Mouse (Mus musculus): ENCODE results near the gene Trak1.

Gene Trak1

DNA sequence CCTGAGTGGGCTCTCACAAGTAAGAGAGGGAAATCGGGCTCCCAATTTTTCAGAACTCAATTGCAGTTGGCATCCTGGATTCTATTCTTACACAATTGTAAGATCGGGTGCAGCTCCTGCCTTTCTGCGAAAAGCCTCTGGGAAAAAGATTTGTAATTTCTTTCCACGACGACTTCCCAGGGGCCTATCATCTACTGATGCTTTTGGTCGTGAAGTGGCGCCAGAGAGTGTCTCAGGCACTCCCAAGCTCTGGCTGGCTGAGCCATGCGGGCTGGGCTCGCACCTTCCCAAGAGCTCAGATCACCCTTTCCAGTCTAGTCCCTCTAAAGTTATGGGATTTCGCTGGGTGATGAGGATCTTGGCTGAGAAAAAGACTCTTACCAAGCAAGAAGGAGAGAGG, 198.8 kb downstream of the Trak1 start:
- no peak for DNase-seq

- DNase-seq, result no peak
Observed at GRCm38 (mm10) chr9:121505346-121505745, 208.0 kb downstream of the Trak1 start.

GRCm38 (mm10) chr9:121506478-121507180, 209.3 kb downstream of the Trak1 start:
- DNase-seq, result no peak

- no peak for DNase-seq
Observed at GRCm38 (mm10) chr9:121511911-121512310, 214.6 kb downstream of the Trak1 start.

DNA sequence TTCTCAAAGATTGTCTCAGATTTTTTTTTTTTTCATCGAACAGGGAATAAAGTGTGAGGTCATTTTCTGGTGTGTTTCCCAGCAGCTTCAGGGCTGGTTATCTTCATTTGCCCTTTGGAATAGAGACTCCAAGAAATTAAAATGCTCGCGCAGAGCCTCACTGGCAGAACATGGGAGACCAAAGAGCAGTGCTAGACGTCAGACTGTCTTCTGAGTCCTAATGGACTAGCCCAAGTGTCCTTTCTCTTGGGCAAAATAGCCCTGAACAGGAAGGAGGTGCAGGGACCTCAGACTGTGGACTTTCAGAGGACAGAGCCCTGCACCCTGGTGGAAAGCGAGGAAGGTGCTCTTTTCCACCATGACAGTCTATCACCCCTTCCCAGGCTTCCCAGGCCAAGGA, 217.2 kb downstream of the Trak1 start:
- no peak for DNase-seq

DNA sequence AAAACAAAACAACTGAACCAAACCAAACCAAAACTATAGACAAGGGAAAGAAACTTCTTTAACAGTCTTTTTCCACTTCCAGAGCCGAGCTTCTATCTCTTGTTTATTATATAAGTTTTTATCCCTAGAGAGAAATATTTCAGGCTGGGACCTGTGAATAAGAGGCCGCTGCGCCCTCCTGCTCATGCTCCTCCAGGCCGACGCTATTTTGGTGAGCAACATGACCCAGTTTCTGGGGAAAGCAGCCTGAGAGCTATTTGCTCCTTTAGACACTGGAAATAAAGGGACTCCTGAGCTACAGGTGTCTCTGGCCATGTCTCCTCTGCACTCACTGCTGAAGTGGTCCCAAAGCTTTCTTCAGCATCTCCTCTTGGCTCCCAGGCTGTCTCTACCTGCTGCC, 222.7 kb downstream of the Trak1 start:
- no peak for DNase-seq

All from B cell, adult 2 months (primary cell).